Mouse (Mus musculus): ENCODE results near the gene Sash1.

The Sash1 gene

DNA sequence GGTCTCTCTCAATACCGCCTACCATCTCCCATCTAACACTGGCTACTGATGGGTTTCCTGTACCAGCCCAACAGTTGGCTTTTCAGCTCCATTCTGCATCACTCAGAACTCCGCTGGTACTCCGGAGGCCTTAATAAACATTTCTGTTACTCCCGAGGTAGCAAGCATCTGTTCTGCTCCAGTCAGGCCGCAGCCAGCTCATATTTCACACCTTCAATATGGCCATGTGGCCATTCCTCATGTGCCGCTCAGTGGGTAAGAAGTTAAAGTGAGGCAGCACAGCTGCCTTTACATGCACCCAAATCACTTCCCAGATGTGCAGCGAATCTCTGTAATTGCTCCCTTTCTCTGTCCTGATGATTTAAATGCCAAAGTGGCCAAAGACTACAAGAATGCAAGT lies 32.5 kb downstream of the Sash1 start:
- DNase-seq (ENCODE audit: low read depth, low spot score): no peak

DNA sequence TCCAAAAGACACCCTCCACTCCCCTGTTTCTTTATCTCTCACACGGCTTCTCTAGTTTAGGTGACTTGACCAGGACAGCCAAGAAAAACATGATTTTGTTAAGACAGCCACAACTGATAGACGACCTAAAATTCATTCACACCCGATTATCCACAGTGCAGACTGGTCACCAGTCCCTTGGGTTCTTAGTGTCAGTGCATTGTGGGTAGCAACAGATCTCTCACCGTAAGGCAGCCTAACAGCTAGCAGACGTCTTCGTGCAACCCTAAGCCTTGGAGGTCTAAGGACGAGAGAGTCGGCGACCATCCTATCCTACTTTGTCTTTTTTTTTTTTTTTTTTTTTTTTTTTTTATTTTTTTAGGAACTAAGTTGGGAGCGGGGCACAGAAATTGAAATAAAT lies 34.2 kb downstream of the Sash1 start:
- DNase-seq (ENCODE audit: low read depth, low spot score): no peak

GRCm38 (mm10) chr10:8847974-8848373 lies 37.9 kb downstream of the Sash1 start:
- DNase-seq (ENCODE audit: low read depth, low spot score): no peak

DNA sequence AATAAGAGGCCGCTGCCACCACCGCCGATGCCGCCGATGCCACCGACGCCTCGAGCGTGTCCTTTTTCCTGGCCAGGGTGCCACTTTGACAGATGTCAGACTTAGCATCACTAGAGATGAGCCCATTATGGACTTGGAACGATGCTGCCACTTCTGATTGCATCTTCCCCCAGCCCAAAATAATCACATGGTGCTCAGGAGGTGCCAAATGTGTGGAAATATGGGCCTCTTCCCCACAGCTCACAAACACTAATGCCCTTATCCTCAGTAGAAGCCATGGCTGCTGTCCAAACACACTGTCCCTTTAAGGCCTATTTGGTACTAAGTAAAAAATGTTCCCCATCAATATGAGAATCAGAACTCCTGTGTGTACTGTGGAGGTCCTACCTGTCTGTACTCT lies 39.6 kb downstream of the Sash1 start:
- no peak for DNase-seq (ENCODE audit: low read depth, low spot score)

- no peak for DNase-seq (ENCODE audit: low read depth, low spot score)
These were observed 40.6 kb downstream of the Sash1 start for GRCm38 (mm10) chr10:8845230-8845770.

GRCm38 (mm10) chr10:8839956-8840355 lies 45.9 kb downstream of the Sash1 start:
- no peak for DNase-seq (ENCODE audit: low read depth, low spot score)

DNA sequence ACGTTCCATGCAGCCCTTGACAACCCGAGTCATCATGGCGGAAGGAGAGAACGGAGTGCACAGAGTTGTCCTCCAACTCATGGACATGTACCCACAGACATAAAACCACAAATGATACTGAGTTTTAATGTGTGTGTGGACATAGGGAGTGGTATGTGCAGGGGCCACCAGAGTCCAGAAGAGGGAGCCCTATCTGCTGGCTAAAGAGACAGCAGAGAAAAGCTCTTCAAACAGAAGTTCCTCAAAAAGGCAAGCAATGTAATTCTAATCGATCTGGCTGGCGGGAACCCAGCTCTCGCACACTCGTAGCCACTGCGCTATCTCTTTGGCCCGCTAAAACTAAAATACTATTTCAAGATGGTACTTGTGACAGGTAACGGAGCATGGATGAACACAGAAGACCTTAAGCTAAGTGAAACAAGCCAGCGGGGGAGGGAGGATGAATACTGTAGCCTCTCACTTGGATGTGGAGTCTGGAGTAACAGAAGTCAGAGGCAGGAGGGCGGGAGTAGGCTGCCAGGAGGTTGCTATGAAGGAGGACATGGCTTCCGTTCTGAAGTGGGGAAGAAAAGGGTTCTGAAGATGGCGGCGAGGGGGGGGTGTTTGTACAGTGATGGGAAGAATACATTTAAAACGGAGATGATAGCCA lies 51.9 kb downstream of the Sash1 start:
- no peak for DNase-seq (ENCODE audit: low read depth, low spot score)

- no peak for DNase-seq (ENCODE audit: low read depth, low spot score)
These were observed 59.6 kb downstream of the Sash1 start for GRCm38 (mm10) chr10:8826303-8826702.

DNA sequence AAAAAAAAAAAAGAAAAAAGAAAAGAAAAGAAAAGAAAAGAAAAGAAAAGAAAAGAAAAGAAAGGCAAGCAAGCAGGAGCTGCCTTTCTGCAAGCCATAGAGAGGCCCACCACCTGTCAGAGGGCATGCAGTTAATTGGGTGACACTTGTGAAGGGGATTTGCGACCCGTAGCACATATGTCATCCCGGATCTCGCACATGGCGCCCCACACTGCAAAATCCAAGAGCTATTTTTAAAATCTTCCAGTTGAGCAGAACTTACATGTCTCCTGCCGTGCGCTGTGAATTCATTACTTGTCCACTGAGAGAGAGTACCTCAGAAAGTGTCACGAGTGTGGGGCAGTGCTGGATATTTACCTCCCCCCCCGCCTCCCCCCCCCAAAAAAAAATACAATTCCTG lies 60.0 kb downstream of the Sash1 start:
- DNase-seq (ENCODE audit: low read depth, low spot score): no peak

GRCm38 (mm10) chr10:8818066-8818465 lies 67.8 kb downstream of the Sash1 start:
- DNase-seq (ENCODE audit: low read depth, low spot score): no peak

DNA sequence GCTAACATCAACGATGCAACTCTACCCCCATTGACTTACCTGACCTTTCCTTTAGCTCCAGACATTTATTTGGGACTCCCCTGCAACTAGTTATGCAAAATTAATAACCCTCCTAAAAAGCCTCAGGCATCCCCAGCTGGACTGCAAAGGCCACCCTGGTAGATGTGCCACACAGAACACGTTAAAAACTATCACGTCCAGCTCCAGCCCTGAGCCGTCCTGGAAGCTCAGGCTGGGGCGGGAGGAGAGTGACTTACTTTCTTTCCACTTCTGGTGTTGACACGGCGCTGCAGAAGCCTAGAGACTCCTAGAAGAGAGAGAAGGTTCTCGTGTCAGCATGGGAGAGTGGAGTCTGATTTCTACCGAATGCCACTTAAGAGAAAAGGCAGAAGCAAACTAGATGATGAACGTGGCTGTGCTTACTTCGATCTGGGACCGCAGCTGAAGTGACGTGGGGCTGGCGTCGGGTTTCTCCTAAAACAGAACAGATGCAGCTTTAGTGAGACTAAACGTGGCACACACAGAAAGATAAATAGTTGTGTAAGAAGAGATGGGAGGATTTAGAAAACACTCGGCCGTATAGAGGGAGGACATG lies 71.8 kb downstream of the Sash1 start:
- no peak for DNase-seq (ENCODE audit: low read depth, low spot score)

DNA sequence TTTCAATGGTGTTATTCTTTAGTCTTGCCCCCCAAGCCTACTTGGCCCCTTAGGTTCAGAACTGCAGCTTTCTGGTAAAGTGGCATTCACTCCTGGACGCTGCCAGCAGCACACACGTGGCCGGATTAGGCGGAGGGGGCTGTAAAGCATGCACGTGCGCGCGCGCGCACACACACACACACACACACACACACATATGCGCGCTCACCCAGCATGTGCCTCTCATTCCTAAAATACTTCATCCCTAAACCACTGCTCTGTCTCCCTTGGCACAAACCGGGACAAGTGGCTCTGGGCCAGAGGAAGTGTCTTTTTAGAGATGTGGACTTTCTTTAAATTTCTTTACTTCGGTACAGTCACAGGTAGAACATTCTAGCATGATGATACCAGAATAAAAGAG lies 72.6 kb downstream of the Sash1 start:
- no peak for DNase-seq (ENCODE audit: low read depth, low spot score)

DNA sequence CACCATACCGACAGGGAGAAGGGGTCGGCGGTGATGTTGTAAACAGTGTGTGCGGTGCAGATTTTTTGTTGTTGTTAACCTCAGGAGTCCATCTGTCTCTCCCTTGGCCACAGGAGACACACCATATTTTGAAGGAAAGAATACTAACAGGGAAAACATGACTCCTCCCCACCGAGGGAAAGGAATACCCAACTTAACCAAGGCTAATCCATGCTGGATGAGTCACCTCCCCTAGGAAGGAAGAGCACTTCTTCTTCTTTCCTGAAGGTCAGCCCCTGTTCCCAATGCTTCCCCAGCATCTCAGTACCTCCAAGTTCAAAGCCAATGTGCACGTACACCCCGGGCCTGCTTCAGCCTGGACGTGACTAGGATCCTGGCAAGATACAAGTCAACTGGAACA lies 73.1 kb downstream of the Sash1 start:
- DNase-seq (ENCODE audit: low read depth, low spot score): no peak

DNA sequence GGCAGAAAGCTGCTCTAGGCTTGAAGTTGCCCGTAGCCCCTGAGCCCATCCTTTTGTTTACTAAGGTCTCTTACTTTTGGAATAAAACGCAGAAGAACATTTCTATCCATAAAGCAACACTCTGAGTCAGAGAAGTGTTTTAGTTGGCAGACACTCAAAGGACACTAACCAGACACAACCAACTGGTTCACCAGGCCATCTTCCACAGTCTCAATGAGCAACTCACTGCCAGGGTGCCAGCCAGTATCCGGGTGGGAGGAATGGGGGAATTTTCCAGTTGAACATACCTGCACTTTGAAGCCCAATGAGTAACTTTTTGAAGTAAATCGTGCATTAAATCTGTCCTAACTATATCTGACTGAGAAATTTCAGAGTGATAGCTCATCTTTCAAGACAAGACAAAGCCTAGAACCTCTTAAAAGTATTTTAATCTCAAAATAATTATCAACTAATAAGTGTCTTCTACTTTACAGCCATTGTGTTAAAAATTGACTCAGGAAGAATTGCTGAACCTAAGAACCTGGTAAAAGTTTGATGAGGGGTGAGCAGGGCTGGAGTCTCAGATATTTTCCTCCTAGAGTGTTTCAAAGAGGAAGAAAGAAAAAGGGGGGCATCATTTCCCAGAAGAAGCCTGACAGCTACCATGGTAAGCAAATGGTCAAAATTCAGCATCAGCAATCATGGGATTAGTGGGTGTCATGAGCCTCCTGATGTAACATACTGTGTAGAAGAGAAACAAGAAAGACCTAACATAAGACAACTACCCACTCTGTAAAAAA lies 74.4 kb downstream of the Sash1 start:
- no peak for DNase-seq (ENCODE audit: low read depth, low spot score)

GRCm38 (mm10) chr10:8810496-8810895 lies 75.4 kb downstream of the Sash1 start:
- no peak for DNase-seq (ENCODE audit: low read depth, low spot score)

- no peak for DNase-seq (ENCODE audit: low read depth, low spot score)
These were observed 77.5 kb downstream of the Sash1 start for GRCm38 (mm10) chr10:8808383-8808782.

GRCm38 (mm10) chr10:8807581-8807980 lies 78.3 kb downstream of the Sash1 start:
- DNase-seq (ENCODE audit: low read depth, low spot score): no peak

DNA sequence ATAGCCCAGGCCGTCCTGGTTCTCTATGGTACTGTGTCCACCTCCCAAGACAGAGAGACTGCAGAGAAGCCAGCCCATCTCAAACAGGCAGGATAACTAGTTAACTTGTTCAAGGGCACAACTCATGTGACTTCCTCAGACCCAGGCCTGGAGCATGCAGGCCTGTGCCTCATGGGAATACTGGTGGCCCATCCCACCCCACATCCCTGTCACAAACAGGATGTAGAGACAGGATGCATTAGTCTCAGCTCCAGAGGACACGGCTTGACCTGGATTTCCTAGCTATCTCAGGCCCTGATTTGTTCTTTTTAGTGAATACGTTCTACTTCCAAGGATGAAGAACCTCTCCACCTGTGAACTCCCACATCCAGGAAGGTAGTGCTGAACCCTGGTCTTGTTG lies 80.5 kb downstream of the Sash1 start:
- no peak for DNase-seq (ENCODE audit: low read depth, low spot score)

DNA sequence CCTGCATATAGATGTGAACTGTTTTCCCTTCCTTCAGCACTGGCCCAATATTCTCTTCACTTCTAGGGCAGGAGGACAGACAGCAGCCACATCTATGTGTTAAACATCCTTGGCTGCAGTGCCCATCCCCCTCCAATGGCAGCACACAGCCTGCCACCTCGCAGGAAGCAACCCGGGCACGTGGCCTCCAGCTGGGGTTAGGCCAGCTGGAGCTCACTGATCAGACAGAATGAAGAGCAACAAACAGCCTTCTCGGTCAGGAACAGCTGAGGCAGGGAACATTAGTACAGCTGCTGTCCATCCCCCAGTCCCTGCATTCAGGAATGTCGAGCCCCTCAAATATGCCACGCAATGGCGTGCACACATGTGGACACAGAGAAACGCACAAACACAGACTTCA lies 81.6 kb downstream of the Sash1 start:
- no peak for DNase-seq (ENCODE audit: low read depth, low spot score)

GRCm38 (mm10) chr10:8801719-8802347 lies 84.0 kb downstream of the Sash1 start:
- no peak for DNase-seq (ENCODE audit: low read depth, low spot score)

- peak; percentile 75 for DNase-seq (ENCODE audit: low read depth, low spot score)
These were observed 84.7 kb downstream of the Sash1 start for GRCm38 (mm10) chr10:8801139-8801613.

DNA sequence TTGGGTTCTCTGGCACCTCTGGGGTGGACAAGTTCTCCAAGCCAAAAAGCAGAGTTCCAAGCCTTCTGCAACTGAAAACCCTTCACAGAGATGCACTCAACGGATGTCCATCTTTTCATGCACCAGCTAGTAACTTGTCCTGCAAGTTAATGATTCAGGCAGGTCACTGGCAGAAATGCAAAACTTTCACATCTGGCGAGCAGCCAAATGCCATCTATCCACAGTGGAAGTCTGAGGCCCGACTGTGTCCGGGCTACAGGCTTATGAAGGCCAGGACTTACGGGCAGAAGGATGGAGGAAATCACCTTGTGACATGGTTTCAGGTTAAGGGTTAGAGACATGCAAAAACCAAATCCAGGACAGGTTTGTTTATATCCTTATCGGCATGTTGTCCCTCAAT lies 88.0 kb downstream of the Sash1 start:
- DNase-seq (ENCODE audit: low read depth, low spot score): no peak

All from telencephalon, adult 2 months (tissue).